Mouse (Mus musculus) cerebellum, postnatal 36 days (tissue): ENCODE data around the gene Efhd2.

Source experiments
- DNase-seq, 2 experiments: peaks; one replicate each; pipeline ENCODE4 v3.0.0; 2021 to 2022; ENCODE audit warnings: mixed read lengths in 2 of 2

Efhd2 gene

GRCm38 (mm10) chr4:141857422-141857930, 17.2 kb downstream of the Efhd2 start:
- peak; percentile 84 to 87 for DNase-seq

DNA sequence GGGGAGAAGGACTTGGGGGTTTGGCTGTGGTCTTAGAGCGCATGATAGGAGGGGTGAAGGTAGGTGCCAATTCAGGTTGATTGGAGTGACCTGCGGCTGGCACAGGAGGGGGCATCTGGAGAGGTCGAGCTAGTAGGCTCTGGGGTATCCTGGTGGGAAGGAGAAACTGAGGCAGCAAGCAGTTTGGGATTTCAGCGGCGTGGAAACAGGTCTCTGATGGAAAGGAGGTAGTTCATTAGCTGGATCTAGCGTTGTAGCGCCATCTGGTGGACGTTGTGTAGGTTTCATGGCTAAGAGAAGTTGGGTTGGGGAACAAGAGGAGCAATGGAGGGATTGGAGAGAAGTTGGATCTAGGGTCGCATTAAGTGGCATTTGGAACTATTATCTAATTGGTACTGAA, 21.3 kb downstream of the Efhd2 start:
- DNase-seq, result peak; percentile 65 to 70

- DNase-seq, result no peak
Observed at GRCm38 (mm10) chr4:141845999-141846398, 28.7 kb downstream of the Efhd2 start, which contains the start of gene Ctrc. Gene Ctrc (minus strand): TSS chr4:141846359.

- no peak for DNase-seq
Observed at GRCm38 (mm10) chr4:141834536-141835095, 40.1 kb downstream of the Efhd2 start.

DNA sequence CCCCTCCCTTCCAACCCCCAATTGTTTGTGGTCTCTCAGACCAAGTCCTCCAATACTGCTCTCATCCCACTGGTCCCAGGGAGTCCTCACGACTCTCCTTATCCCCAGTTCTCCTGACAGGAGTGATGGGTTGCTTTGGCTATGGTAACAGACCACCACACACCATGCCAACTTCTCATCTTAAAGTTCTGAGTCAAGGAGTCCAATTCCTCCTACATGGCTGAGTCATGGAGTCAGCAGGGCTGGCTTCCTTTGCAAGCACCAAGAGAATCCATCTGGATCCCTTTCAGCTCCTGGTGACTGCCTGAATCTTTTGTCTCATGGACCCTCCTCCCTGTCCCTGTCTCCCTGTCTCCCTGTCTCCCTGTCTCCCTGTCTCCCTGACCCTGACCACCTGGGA, 40.8 kb downstream of the Efhd2 start:
- no peak for DNase-seq

- DNase-seq, result no peak
Observed at GRCm38 (mm10) chr4:141831361-141831760, 43.4 kb downstream of the Efhd2 start.

GRCm38 (mm10) chr4:141830381-141830780, 44.3 kb downstream of the Efhd2 start:
- no peak for DNase-seq

- DNase-seq, result no peak
Observed at GRCm38 (mm10) chr4:141828177-141828576, 46.5 kb downstream of the Efhd2 start.

- DNase-seq, result no peak
Observed at GRCm38 (mm10) chr4:141827401-141827800, 47.3 kb downstream of the Efhd2 start.

DNA sequence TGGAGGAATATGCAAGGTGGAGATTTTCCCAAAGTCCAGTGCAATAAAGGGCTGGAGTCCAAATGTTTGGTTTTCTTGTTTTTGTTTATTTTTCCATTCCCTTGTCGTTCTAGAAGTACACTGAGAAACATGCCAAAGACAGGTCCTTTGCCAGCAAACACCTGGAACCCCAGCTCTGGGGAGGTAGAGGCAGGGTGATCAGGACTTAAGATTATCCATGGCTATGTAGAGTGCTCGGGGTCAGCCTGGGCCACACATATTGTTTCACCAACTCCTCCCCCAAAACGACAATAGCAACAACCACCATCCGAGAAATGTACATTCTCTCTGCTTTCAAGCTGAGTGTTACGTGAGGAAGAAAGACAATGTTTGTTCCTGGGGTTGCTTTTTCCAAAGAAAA, 48.7 kb downstream of the Efhd2 start, which contains the start of gene Cela2a:
Gene Cela2a (minus strand): TSS at position 101 of the 400 bp plus-strand sequence.
- no peak for DNase-seq

- no peak for DNase-seq
Observed at GRCm38 (mm10) chr4:141822979-141823378, 51.7 kb downstream of the Efhd2 start.

GRCm38 (mm10) chr4:141822089-141822488, 52.6 kb downstream of the Efhd2 start:
- DNase-seq, result no peak

DNA sequence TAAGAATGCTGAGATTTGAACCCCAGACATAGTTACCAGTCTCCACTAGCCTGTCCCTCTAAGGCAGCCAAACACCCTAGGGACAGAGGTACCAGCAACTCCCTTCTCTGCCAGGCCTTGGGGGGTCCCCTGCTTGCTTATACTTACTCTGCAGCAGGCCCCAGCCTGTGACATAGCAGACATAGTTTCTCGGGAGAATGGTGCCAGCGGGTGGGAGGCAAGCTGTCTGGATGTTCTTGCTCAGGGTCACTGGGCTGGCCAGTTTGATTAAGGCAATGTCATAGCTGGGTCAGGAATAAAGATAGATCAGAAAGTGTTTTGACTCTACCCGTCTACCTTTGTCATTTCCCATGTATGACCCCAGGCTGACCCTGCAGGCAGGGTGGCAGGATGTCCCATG, 53.5 kb downstream of the Efhd2 start:
- DNase-seq, result no peak

DNA sequence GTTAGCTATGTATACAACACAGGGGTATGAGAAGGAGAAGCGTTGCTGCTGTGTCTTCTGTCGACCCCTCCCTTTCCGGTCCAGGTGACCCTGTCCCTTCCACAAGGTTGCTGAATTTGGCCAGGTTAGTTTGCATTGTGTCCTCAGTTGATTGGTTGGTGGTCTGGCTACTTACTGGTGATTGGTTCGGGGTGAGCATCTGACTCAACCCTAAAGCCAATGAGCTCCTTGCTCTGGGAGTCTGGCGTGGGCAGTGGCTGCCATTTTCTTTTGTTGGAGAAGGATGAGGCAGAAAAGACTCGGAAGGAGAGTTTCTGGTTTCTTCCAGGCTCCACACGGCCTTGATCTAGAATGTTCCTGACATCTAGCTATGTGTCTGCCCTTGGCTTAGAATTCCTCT, 55.4 kb downstream of the Efhd2 start:
- no peak for DNase-seq

GRCm38 (mm10) chr4:141818861-141819260, 55.9 kb downstream of the Efhd2 start:
- no peak for DNase-seq

DNA sequence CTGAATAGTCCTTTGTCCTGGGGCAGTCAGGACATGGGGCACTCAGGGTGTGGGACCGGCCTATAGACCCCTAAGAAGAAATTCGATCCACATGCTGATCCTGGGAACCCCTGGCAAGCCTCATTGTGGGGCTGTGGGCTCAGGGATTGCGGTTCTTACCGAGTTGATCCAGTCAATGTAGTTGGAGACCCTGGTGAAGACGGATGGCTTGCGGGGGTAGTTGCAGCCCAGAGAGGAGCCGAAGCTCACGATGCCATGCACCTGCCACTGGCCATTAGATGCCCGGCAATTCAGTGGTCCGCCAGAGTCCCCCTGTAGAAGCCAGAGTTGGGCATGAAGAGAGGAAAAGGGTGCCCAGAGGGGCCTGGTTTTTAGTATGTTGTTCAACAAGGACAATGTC, 57.0 kb downstream of the Efhd2 start:
- DNase-seq, result no peak

GRCm38 (mm10) chr4:141816776-141817655, 57.7 kb downstream of the Efhd2 start:
- DNase-seq, result no peak

GRCm38 (mm10) chr4:141816267-141816666, 58.5 kb downstream of the Efhd2 start:
- DNase-seq, result no peak

- no peak for DNase-seq
Observed at GRCm38 (mm10) chr4:141811375-141811774, 63.3 kb downstream of the Efhd2 start.

DNA sequence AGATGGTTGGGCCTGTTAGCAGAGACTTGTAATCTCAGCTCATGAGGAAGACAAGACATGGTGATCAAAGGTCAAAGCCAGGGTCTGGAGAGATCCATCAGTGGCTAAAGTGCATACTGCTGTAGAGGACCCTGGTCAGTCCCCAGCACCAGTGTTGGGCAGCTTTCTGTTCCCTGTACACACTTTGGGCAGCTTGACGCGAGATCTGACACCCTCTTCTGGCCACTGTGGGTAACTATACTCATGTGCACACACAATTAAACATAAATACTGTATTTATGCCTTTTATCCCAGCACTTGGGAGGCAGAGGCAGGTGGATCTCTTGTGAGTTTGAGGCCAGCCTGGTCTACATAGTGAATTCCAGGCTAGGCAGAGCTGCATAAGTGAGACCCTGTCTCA, 63.7 kb downstream of the Efhd2 start:
- DNase-seq, result no peak

GRCm38 (mm10) chr4:141809850-141810464, 64.8 kb downstream of the Efhd2 start:
- no peak for DNase-seq
